Mouse (Mus musculus) stomach, embryonic 14.5 days (tissue): ENCODE measurements at regions not wholly inside any gene's neighbourhood (a gene's known extent, or its start where the extent isn't known, plus 50 kb on each side); places are given as distances from the start of the nearest gene placed in this dataset.

Experiments
- ATAC-seq: fragments of 200-750 bp; cut with Nextera tagmentation; 2 replicates; pipeline ENCODE4 v1.8.0; 2017; ENCODE audit warnings: low read depth, moderate TSS enrichment; ENCODE audit not compliant: insufficient number of reproducible peaks, insufficient read depth, low FRiP score
- H3K27ac ChIP-seq: fragments of 300-500 bp; sonication (generic); 2 replicates; pipeline ENCODE4 v1.5.1; 2014; ENCODE audit warnings: mild to moderate bottlenecking, low read length, moderate library complexity, mixed read lengths
- H3K27me3 ChIP-seq: fragments of 300-500 bp; sonication (generic); 2 replicates; pipeline ENCODE4 v1.6.1; 2014; ENCODE audit warnings: low read length, control low read depth, mixed read lengths; ENCODE audit not compliant: control insufficient read depth, insufficient read depth
- H3K36me3 ChIP-seq: fragments of 300-500 bp; sonication (generic); 2 replicates; pipeline ENCODE4 v1.6.1; 2014; ENCODE audit warnings: mild to moderate bottlenecking, control low read depth, low read length, moderate library complexity, mixed read lengths; ENCODE audit not compliant: control insufficient read depth, insufficient read depth
- H3K4me1 ChIP-seq: fragments of 300-500 bp; sonication (generic); 2 replicates; pipeline ENCODE4 v1.6.1; 2014; ENCODE audit warnings: low read length, control low read depth, mixed read lengths; ENCODE audit not compliant: control insufficient read depth, insufficient read depth
- H3K4me2 ChIP-seq: fragments of 300-500 bp; sonication (generic); replicated peaks from 2 replicates; pipeline ENCODE4 v1.6.1; 2014; ENCODE audit warnings: low read depth, low read length, control low read depth
- H3K4me3 ChIP-seq: fragments of 300-500 bp; sonication (generic); 2 replicates; pipeline ENCODE4 v1.5.1; 2014; ENCODE audit warnings: low read depth, low read length, control low read depth
- H3K9ac ChIP-seq: fragments of 300-500 bp; sonication (generic); replicated peaks from 2 replicates; pipeline ENCODE4 v1.6.1; 2014; ENCODE audit warnings: low read depth, mild to moderate bottlenecking, control low read depth, low read length, moderate library complexity, mixed read lengths
- H3K9me3 ChIP-seq: fragments of 300-500 bp; sonication (generic); 2 replicates; pipeline ENCODE4 v1.6.1; 2016; ENCODE audit warnings: low read depth, low read length, control low read depth; ENCODE audit not compliant: control insufficient read depth
- WGBS: fragments of 180-500 bp; shearing (Covaris S2); extraction: QIAGEN DNeasy Blood & Tissue Kit; methylation state at CpG from one replicate; pipeline ENCODE4 v1.1.7; 2014; 5-methylcytosine and 5-hydroxymethylcytosine counted together

DNA sequence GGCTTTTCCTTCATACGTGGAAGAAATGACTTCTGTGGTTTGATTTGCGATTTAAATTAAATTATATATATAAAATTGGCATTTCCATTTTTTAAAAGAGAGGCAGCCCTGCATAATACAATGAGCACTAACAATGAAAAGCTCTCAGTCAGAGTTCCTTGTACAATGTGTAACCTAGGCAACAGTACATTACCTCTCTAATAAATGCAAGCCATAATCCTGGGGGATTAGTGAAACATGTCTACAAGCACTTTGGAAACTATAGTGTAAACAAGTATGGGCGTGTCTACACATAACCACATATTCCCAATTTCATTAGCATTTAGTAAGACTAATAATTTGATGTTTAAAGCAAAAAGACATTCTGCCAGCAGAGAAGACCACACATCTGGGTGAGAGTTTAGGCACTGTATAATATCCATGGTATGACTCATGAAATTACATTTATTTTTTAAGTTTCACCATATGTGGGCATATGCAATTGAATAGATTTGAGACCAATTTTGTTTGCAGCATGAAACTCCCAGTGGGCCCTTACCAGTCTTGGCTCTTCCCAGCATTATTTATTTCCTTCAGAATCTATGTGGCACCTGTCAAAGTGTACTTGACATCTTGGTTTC, 130.9 kb upstream of the Sstr4 start:
- Histone ChIP-seq H3K9me3 (no peaks in the 10 kb centered on the region), H3K36me3 (no peaks in the 10 kb centered on the region), H3K27me3 (no peaks in the 10 kb centered on the region), H3K27ac (no peak overlapping the region), H3K4me1 (no peaks in the 10 kb centered on the region), H3K4me3 (no peak overlapping the region), H3K9ac (no peak overlapping the region), H3K4me2 (no peak overlapping the region)
- WGBS = 82% methylated on average over 3 of the region's 3 CpGs
- ATAC-seq = no peak

DNA sequence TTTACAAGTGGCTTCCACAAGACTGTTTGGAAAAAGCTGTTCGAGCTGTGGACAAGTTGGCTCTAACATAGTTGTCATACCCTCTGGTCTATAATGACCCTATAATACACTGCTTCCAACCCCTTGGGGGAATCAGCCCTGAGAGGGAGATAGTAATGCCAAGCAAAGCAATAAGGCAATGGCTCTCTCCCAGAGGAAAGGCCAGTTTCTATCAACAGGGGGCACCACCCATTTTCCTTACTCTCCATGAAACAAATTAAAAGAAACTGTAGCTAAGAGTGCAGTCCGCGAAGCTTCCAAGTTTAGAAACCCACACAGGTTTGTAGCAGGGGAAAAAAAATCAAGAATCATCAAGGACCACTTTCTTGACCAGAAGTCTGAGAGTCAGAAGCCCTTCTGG, 115.9 kb upstream of the Sstr4 start:
- no peak for ATAC-seq
- no peak overlapping the region for H3K27ac ChIP-seq
- no peak overlapping the region for H3K4me2 ChIP-seq
- no peaks in the 10 kb centered on the region for H3K27me3 ChIP-seq
- no peaks in the 10 kb centered on the region for H3K4me1 ChIP-seq
- H3K4me3 ChIP-seq = no peak overlapping the region
- H3K9ac ChIP-seq = no peak overlapping the region
- H3K36me3 ChIP-seq = no peaks in the 10 kb centered on the region
- H3K9me3 ChIP-seq = no peaks in the 10 kb centered on the region
- 83% methylated on average over 3 of the region's 3 CpGs for WGBS

DNA sequence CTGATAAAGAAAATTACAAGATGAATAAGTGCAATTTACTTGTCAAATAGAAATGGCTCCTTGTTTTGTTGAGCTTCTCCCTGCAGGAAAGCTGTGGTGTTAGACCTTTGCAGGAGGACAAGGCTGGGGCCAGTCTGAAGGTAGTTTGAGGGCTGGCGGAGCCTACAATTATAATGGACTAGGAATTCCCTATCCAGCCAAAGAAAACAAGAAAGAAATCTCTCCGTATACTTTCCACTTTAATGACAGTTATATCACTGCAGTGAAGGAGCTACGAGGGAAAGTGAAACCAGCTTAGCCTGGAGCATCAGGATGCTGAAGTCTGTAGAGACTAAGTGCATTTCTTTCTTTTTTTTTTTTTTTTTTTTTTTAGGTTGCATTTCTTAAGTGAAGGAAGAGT, 104.8 kb upstream of the Sstr4 start:
- no peak overlapping the region for H3K4me3 ChIP-seq
- no peak overlapping the region for H3K9ac ChIP-seq
- H3K27me3 ChIP-seq = no peaks in the 10 kb centered on the region
- H3K27ac ChIP-seq = no peak overlapping the region
- ATAC-seq = no peak
- no peaks in the 10 kb centered on the region for H3K36me3 ChIP-seq
- H3K4me2 ChIP-seq = no peak overlapping the region
- H3K4me1 ChIP-seq = no peaks in the 10 kb centered on the region
- WGBS = 49% methylated on average over 3 of the region's 3 CpGs
- no peaks in the 10 kb centered on the region for H3K9me3 ChIP-seq

DNA sequence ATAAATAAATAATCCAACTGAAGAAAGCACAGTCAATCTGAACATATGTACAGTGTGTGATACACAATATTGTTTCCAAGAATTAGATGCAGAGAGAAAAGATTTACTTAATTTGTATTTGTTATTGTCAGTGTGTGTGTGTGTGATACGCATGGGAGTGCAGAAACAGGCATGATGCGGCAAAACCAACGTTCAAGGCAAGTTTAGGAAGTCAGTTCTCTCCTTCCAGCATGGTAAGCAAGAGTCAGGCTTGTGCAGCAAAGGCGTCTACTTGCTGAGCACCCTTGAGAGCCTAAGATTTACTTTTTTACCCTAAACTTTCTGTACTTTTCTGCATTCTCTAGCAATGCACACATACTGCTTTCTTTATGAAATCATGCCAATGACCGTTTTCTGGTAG, 102.7 kb upstream of the Sstr4 start:
- no peak overlapping the region for H3K4me2 ChIP-seq

DNA sequence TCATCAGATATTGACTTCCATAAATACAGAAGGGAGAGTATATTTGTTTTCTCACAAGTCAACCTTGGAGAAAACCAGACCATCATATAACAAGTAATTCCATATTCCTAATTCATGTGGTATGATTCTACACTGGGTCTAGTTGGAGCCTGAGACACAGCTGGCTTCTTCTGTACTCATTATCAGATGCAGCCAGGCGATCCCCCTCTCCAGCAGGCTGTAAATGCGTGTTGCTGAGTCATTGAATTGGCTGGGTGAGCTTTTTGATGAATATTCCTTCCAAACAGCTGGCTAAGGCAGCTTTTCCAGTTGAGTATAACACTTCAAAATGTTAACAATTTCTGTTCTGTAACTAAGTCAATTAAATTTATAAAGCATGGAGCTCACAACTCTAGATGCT, 102.2 kb upstream of the Sstr4 start:
- Histone ChIP-seq H3K27ac (no peak overlapping the region), H3K36me3 (no peaks in the 10 kb centered on the region), H3K27me3 (no peaks in the 10 kb centered on the region), H3K9ac (no peak overlapping the region), H3K4me3 (no peak overlapping the region), H3K4me1 (0 out of 2 replicates have a peak, but pooled peaks cover 4% of the 10 kb centered on the region), H3K9me3 (no peaks in the 10 kb centered on the region), H3K4me2 (no peak overlapping the region)
- WGBS = 28% methylated on average over 2 of the region's 2 CpGs
- no peak for ATAC-seq

More for the DNA sequence above, 102.7 kb upstream of the Sstr4 start:
- no peak for ATAC-seq
- H3K9ac ChIP-seq = no peak overlapping the region
- no peak overlapping the region for H3K4me3 ChIP-seq
- WGBS = 88% methylated on average over 5 of the region's 5 CpGs
- no peaks in the 10 kb centered on the region for H3K36me3 ChIP-seq
- 0 out of 2 replicates have a peak, but pooled peaks cover 4% of the 10 kb centered on the region for H3K4me1 ChIP-seq
- H3K27me3 ChIP-seq = no peaks in the 10 kb centered on the region
- no peaks in the 10 kb centered on the region for H3K9me3 ChIP-seq
- no peak overlapping the region for H3K27ac ChIP-seq

DNA sequence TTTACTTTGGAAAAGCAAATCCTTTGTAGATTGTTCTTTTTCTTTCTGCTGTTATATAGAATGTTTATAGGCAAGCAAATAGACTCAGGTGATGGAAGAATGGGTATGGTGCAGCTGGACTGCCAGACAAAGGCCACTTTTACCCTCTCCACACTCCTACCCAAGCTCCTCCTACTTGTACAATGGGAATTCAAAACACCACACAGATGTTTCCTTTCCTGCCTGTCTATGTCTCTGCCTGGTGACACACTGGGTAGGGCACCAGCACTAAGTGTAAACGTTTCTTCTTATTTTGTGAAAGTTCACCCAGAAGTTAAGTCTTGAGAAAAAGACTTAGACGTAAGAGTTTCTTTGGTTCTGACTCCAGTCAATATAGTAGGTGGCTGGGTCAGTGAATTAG, 94.3 kb upstream of the Sstr4 start:
- WGBS = 47% methylated on average over 2 of the region's 2 CpGs
- H3K4me2 ChIP-seq = no peak overlapping the region
- ATAC-seq = no peak

DNA sequence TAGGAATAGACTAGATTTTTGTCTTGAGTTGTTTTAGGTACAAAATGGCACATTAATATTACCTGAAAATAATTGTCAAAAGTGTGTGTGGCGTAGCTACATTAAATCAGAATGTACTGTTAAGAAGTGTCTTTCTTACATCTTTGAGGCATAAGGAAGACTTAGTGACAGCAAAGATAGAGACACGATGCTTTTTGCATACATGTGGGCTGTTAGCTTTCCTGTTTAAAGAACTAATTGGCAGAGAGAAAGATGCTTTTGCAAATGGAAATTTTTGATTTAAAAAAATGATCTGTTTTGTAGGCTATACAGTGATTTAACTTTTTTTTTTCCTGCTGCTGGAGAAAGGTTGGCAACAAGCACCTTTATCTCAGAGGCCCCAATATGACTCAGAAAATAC, 82.9 kb upstream of the Sstr4 start:
- no peaks in the 10 kb centered on the region for H3K9me3 ChIP-seq
- no peak overlapping the region for H3K9ac ChIP-seq
- no peak overlapping the region for H3K4me2 ChIP-seq
- no peaks in the 10 kb centered on the region for H3K27me3 ChIP-seq
- H3K4me3 ChIP-seq = no peak overlapping the region
- H3K27ac ChIP-seq = no peak overlapping the region
- no peaks in the 10 kb centered on the region for H3K36me3 ChIP-seq
- 91% methylated on average over 2 of the region's 2 CpGs for WGBS
- peaks cover 5% of the 10 kb centered on the region; the same call in 1 of the 2 replicates for H3K4me1 ChIP-seq
- ATAC-seq = no peak

More for the DNA sequence above, 94.3 kb upstream of the Sstr4 start:
- no peak overlapping the region for H3K9ac ChIP-seq
- no peaks in the 10 kb centered on the region for H3K36me3 ChIP-seq
- H3K27ac ChIP-seq = no peak overlapping the region
- H3K4me3 ChIP-seq = no peak overlapping the region
- H3K4me1 ChIP-seq = 0 out of 2 replicates have a peak, but pooled peaks cover 4% of the 10 kb centered on the region
- H3K9me3 ChIP-seq = no peaks in the 10 kb centered on the region
- no peaks in the 10 kb centered on the region for H3K27me3 ChIP-seq

DNA sequence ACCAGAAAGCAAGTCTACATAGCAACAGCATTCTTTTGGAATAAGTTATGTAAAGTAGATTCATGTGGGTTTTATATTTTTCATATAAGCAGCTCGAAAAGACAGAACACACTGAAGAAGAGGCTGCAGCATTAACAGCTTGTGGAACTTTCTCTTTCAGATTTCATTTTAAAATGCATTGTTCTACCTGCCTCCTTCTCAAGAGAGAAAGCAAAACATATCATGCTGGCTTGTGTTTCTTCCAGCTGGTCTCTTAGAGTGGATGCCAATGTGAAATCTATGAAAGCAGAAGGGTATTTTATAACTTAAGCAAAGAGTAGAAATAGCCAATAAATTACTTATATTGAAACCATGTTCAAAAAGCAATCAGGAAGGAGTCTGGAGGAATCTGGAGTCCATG, 74.2 kb upstream of the Sstr4 start:
- Histone ChIP-seq H3K9me3 (no peaks in the 10 kb centered on the region), H3K27ac (no peak overlapping the region), H3K36me3 (no peaks in the 10 kb centered on the region), H3K4me2 (no peak overlapping the region), H3K4me3 (no peak overlapping the region), H3K9ac (no peak overlapping the region), H3K27me3 (no peaks in the 10 kb centered on the region), H3K4me1 (peaks cover 5% of the 10 kb centered on the region; the same call in 1 of the 2 replicates)
- 78% methylated on average over 1 of the region's 1 CpGs for WGBS
- no peak for ATAC-seq

DNA sequence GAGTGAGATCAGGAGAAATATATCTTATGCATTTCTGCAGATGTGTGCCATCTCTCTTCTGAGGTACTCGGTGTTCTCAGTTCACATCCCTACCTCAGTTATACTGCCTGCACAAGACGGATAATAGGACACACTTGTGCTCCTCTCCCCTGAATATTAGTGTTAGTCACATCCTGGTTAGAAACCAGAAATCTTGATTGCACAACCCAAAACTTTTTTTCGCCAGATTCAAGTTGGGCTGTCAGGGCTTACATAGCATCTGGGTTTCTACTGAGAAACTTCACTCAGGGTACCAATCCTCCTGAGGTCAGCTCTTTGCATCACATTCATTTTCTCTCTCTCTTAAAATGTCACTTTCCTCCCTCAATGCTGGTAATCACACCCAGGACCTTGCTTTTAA, 69.8 kb upstream of the Sstr4 start:
- WGBS = 87% methylated on average over 3 of the region's 3 CpGs
- no peak overlapping the region for H3K4me2 ChIP-seq

More for the DNA sequence above, 69.8 kb upstream of the Sstr4 start:
- Histone ChIP-seq H3K9me3 (no peaks in the 10 kb centered on the region), H3K36me3 (no peaks in the 10 kb centered on the region), H3K27me3 (no peaks in the 10 kb centered on the region), H3K27ac (no peak overlapping the region), H3K9ac (no peak overlapping the region), H3K4me1 (no peaks in the 10 kb centered on the region), H3K4me3 (no peak overlapping the region)
- no peak for ATAC-seq
